Mouse (Mus musculus) monocyte, adult 2 months (primary cell): Measurements from ENCODE around the gene Eif4g3.
"Not testable (repeated sequence)": the region's sequence is repeated elsewhere in the genome, so short reads cannot be mapped to it uniquely, and the experiment has no call there.

Source experiments
- DNase-seq, 2 experiments: peaks; one replicate each; pipeline ENCODE4 v3.0.0; 2022; ENCODE audit warnings: low spot score in 2 of 2, low read depth in 1 of 2

The Eif4g3 gene

GRCm38 (mm10) chr4:137992890-137993289 is at the start of gene Eif4g3:
TSS of gene Eif4g3 (plus strand) at chr4:137993022.
- no peak for DNase-seq

- DNase-seq: no peak
Measured at GRCm38 (mm10) chr4:137943540-137943939, 49.3 kb upstream of the Eif4g3 start.

GRCm38 (mm10) chr4:137945376-137945775 is 47.4 kb upstream of the Eif4g3 start:
- no peak for DNase-seq

GRCm38 (mm10) chr4:137946419-137946818 is 46.4 kb upstream of the Eif4g3 start:
- no peak for DNase-seq

GRCm38 (mm10) chr4:137952840-137953239 is 40.0 kb upstream of the Eif4g3 start:
- DNase-seq: peak in 1 of 2 experiments; percentile 23

- no peak for DNase-seq
Measured at GRCm38 (mm10) chr4:137954184-137954583, 38.6 kb upstream of the Eif4g3 start.

- no peak for DNase-seq
Measured at GRCm38 (mm10) chr4:137954926-137955396, 37.9 kb upstream of the Eif4g3 start.

GRCm38 (mm10) chr4:137956260-137956659 is 36.6 kb upstream of the Eif4g3 start:
- no peak for DNase-seq

- DNase-seq: no peak
Measured at GRCm38 (mm10) chr4:137959889-137960665, 32.7 kb upstream of the Eif4g3 start.

- DNase-seq: no peak
Measured at GRCm38 (mm10) chr4:137960757-137961156, 32.1 kb upstream of the Eif4g3 start.

GRCm38 (mm10) chr4:137962643-137963350 is 30.0 kb upstream of the Eif4g3 start:
- DNase-seq: no peak

- no peak for DNase-seq
Measured at GRCm38 (mm10) chr4:137963431-137963830, 29.4 kb upstream of the Eif4g3 start.

- DNase-seq: peak; percentile 24 to 36
Measured at GRCm38 (mm10) chr4:137963881-137964584, 28.8 kb upstream of the Eif4g3 start.

GRCm38 (mm10) chr4:137964585-137964930 is 28.3 kb upstream of the Eif4g3 start:
- no peak for DNase-seq

GRCm38 (mm10) chr4:137968203-137968602 is 24.6 kb upstream of the Eif4g3 start:
- DNase-seq: peak; percentile 16 to 37

GRCm38 (mm10) chr4:137970623-137971199 is 22.1 kb upstream of the Eif4g3 start:
- not testable (repeated sequence) for DNase-seq

GRCm38 (mm10) chr4:137974856-137975432 is 17.9 kb upstream of the Eif4g3 start:
- DNase-seq: not testable (repeated sequence)

- DNase-seq: not testable (repeated sequence)
Measured at GRCm38 (mm10) chr4:137979066-137979644, 13.7 kb upstream of the Eif4g3 start.

GRCm38 (mm10) chr4:137982869-137983268 is 10.0 kb upstream of the Eif4g3 start:
- no peak for DNase-seq

GRCm38 (mm10) chr4:137984212-137984611 is 8.6 kb upstream of the Eif4g3 start:
- no peak for DNase-seq

GRCm38 (mm10) chr4:137984746-137985145 is 8.1 kb upstream of the Eif4g3 start:
- no peak for DNase-seq
